Mouse (Mus musculus): ENCODE results near the gene Slk. TPM values are rescaled to one million over a fixed set of nuclear protein-coding genes. Genes with fewer than 3 reads are reported as not detected.

Gene Slk
- total and polyA plus RNA-seq, 3 experiments, result 21.1 to 33.6 (median 25.5) TPM

GRCm38 (mm10) chr19:47573718-47574117 lies 5.8 kb upstream of the Slk start:
- Histone ChIP-seq H3K4me1 (ENCODE audit: control insufficient read depth in 1 of 2, insufficient read depth in 2 of 2) (peaks cover 0 to 4% of the 10 kb centered on the region in 2 experiments; a peak in 3 of 4 replicates), H3K9me3 (replicated peaks; ENCODE audit: low read length) (no peaks in the 10 kb centered on the region), H3K36me3 (replicated peaks in 1 of 2; ENCODE audit: control insufficient read depth in 1 of 2, insufficient read depth in 1 of 2, low read length in 1 of 2) (no peaks in the 10 kb centered on the region), H3K79me2 (replicated peaks; ENCODE audit: control insufficient read depth, extremely low read depth, insufficient read depth, poor library complexity, severe bottlenecking) (no peaks in the 10 kb centered on the region), H3K4me2 (ENCODE audit: insufficient read depth, low read depth, poor library complexity, severe bottlenecking) (no peak overlapping the region), H3K27me3 (replicated peaks) (peaks cover 2% of the 10 kb centered on the region), H3K4me3 (replicated peaks in 1 of 3; ENCODE audit: low read depth in 2 of 3, low read length in 2 of 3, poor library complexity in 1 of 3) (no peak overlapping the region), H3K27ac (ENCODE audit: insufficient read depth, low read depth) (no peak overlapping the region), H3K9ac (ENCODE audit: insufficient read depth, low read depth) (no peak overlapping the region)
- no peak for DNase-seq (ENCODE audit: extremely low read depth)
- in situ Hi-C loops (cut with MboI; ENCODE audit: low pct_ligation_motif_present, low pct_unique_long_range_greater_than_20kb, low sequenced_read_pairs) (no loop called here), dilution Hi-C loops (cut with MboI; ENCODE audit: extremely low pct_ligation_motif_present, extremely low pct_unique_long_range_greater_than_20kb, low sequenced_read_pairs) (no loop called here)
- TF ChIP-seq HCFC1 (IDR thresholded peaks at IDR 0.05; ENCODE audit: low read depth, low read length), result no peak
- TF ChIP-seq SIN3A (IDR thresholded peaks at IDR 0.05; ENCODE audit: low read length), result no peak
- TF ChIP-seq RAD21 (IDR thresholded peaks at IDR 0.05; ENCODE audit: low read depth, low read length), result no peak
- no peak for TF ChIP-seq TBP (conservative IDR thresholded peaks at IDR 0.05; ENCODE audit: low read depth, low read length)
- TF ChIP-seq RCOR1 (conservative IDR thresholded peaks at IDR 0.05; ENCODE audit: low read depth, low read length), result no peak
- no peak for TF ChIP-seq POLR2AphosphoS2 (IDR thresholded peaks at IDR 0.05; ENCODE audit: low read depth, low read length)
- TF ChIP-seq EP300 (IDR thresholded peaks at IDR 0.05; ENCODE audit: low read length), result no peak
- TF ChIP-seq IRF4 (IDR thresholded peaks at IDR 0.05; ENCODE audit: low read depth, low read length), result no peak
- TF ChIP-seq JUND (conservative IDR thresholded peaks at IDR 0.05; ENCODE audit: low read depth, low read length), result no peak
- no peak for TF ChIP-seq ZKSCAN1 (IDR thresholded peaks at IDR 0.05; ENCODE audit: borderline replicate concordance, low read depth, low read length)
- no peak for TF ChIP-seq ELF1 (IDR thresholded peaks at IDR 0.05; ENCODE audit: low read depth, low read length)
- no peak for TF ChIP-seq USF2 (conservative IDR thresholded peaks at IDR 0.05; ENCODE audit: low read depth, low read length)
- no peak for TF ChIP-seq CHD2 (IDR thresholded peaks at IDR 0.05; ENCODE audit: low read length)
- no peak for TF ChIP-seq CHD1 (IDR thresholded peaks at IDR 0.05; ENCODE audit: low read depth, low read length)
- no peak for TF ChIP-seq CTCF (conservative IDR thresholded peaks at IDR 0.05 in 1 of 2, IDR thresholded peaks at IDR 0.05 in 1 of 2; ENCODE audit: low read depth in 2 of 2, low read length in 2 of 2)

GRCm38 (mm10) chr19:47578581-47579224 lies 775 bp upstream of the Slk start:
- Histone ChIP-seq H3K36me3 (replicated peaks in 1 of 2; ENCODE audit: control insufficient read depth in 1 of 2, insufficient read depth in 1 of 2, low read length in 1 of 2) (no peaks in the 10 kb centered on the region), H3K27ac (ENCODE audit: insufficient read depth, low read depth) (peak overlapping the region; percentile 60; the same call in 1 of the 2 replicates), H3K4me1 (ENCODE audit: control insufficient read depth in 1 of 2, insufficient read depth in 2 of 2) (peaks cover 0 to 19% of the 10 kb centered on the region in 2 experiments; a peak in 2 of 4 replicates), H3K4me2 (ENCODE audit: insufficient read depth, low read depth, poor library complexity, severe bottlenecking) (peak overlapping the region; percentile 27), H3K4me3 (replicated peaks in 1 of 3; ENCODE audit: low read depth in 2 of 3, low read length in 2 of 3, poor library complexity in 1 of 3) (peak overlapping the region; percentile 42 to 75 (median 68)), H3K9me3 (replicated peaks; ENCODE audit: low read length) (no peaks in the 10 kb centered on the region), H3K79me2 (replicated peaks; ENCODE audit: control insufficient read depth, extremely low read depth, insufficient read depth, poor library complexity, severe bottlenecking) (peaks cover 30% of the 10 kb centered on the region), H3K9ac (ENCODE audit: insufficient read depth, low read depth) (peak overlapping the region; percentile 46; the same call in 1 of the 2 replicates), H3K27me3 (replicated peaks) (peaks cover 2% of the 10 kb centered on the region)
- dilution Hi-C loops (cut with MboI; ENCODE audit: extremely low pct_ligation_motif_present, extremely low pct_unique_long_range_greater_than_20kb, low sequenced_read_pairs) (no loop called here), in situ Hi-C loops (cut with MboI; ENCODE audit: low pct_ligation_motif_present, low pct_unique_long_range_greater_than_20kb, low sequenced_read_pairs) (no loop called here)
- no peak for DNase-seq (ENCODE audit: extremely low read depth)
- TF ChIP-seq GABPA (IDR thresholded peaks at IDR 0.05; ENCODE audit: insufficient replicate concordance, low read depth, low read length), result no peak

Data from CH12.LX (cell line).